Mouse (Mus musculus): ENCODE data around the gene Prkch.

Prkch gene

GRCm38 (mm10) chr12:73824828-73825227 lies 240.2 kb downstream of the Prkch start:
- DNase-seq (ENCODE audit: low read depth, low spot score): no peak

Measured in ES-CJ7 (cell line).